Mouse (Mus musculus): ENCODE data around the gene Pde6g. TPM values are rescaled to one million over a fixed set of nuclear protein-coding genes. Genes with fewer than 3 reads are reported as not detected.

The Pde6g gene
- 0.32 TPM in 1 of 2 replicates, not detected in the other for polyA plus RNA-seq (2015; fragmentation: Nextera tagmentation; extraction: Ambion mirVana)

- Histone ChIP-seq H3K27ac (ENCODE audit: low read length) (no peak within 1 kb of the TSS), H3K36me3 (ENCODE audit: control insufficient read depth, insufficient read depth) (no peaks in the 10 kb centered on the region), H3K4me1 (replicated peaks; ENCODE audit: control insufficient read depth, insufficient read depth, low read length) (peaks cover 10% of the 10 kb centered on the region), H3K4me2 (ENCODE audit: low read length) (no peak within 1 kb of the TSS), H3K27me3 (replicated peaks; ENCODE audit: control insufficient read depth, insufficient read depth, low read length) (no peaks in the 10 kb centered on the region), H3K4me3 (replicated peaks; ENCODE audit: low read length) (no peak within 1 kb of the TSS), H3K9me3 (ENCODE audit: control insufficient read depth, low read length) (no peaks in the 10 kb centered on the region), H3K9ac (replicated peaks; ENCODE audit: low read depth, low read length) (no peak within 1 kb of the TSS)
- no peak for ATAC-seq
- 93% methylated on average over 4 of the region's 4 CpGs for WGBS
Observed at GRCm38 (mm10) chr11:120453306-120453705, at the start of gene Pde6g. Gene Pde6g (minus strand): TSS chr11:120453500.

- Histone ChIP-seq H3K9me3 (ENCODE audit: control insufficient read depth, low read length) (no peaks in the 10 kb centered on the region), H3K27me3 (replicated peaks; ENCODE audit: control insufficient read depth, insufficient read depth, low read length) (no peaks in the 10 kb centered on the region), H3K27ac (ENCODE audit: low read length) (no peak overlapping the region), H3K4me3 (replicated peaks; ENCODE audit: low read length) (no peak overlapping the region), H3K4me2 (ENCODE audit: low read length) (no peak overlapping the region), H3K36me3 (ENCODE audit: control insufficient read depth, insufficient read depth) (0 out of 2 replicates have a peak, but pooled peaks cover 4% of the 10 kb centered on the region), H3K4me1 (replicated peaks; ENCODE audit: control insufficient read depth, insufficient read depth, low read length) (no peaks in the 10 kb centered on the region), H3K9ac (replicated peaks; ENCODE audit: low read depth, low read length) (no peak overlapping the region)
- WGBS: 84% methylated on average over 4 of the region's 4 CpGs
- no peak for ATAC-seq
Observed at GRCm38 (mm10) chr11:120501701-120502100, 48.4 kb upstream of the Pde6g start.

- no peak overlapping the region for H3K27ac ChIP-seq (ENCODE audit: low read length)
- no peak overlapping the region for H3K9ac ChIP-seq (replicated peaks; ENCODE audit: low read depth, low read length)
- no peak overlapping the region for H3K4me2 ChIP-seq (ENCODE audit: low read length)
- no peak overlapping the region for H3K4me3 ChIP-seq (replicated peaks; ENCODE audit: low read length)
- no peak for ATAC-seq
- no peaks in the 10 kb centered on the region for H3K9me3 ChIP-seq (ENCODE audit: control insufficient read depth, low read length)
- H3K36me3 ChIP-seq (ENCODE audit: control insufficient read depth, insufficient read depth): 0 out of 2 replicates have a peak, but pooled peaks cover 4% of the 10 kb centered on the region
- H3K4me1 ChIP-seq (replicated peaks; ENCODE audit: control insufficient read depth, insufficient read depth, low read length): no peaks in the 10 kb centered on the region
- H3K27me3 ChIP-seq (replicated peaks; ENCODE audit: control insufficient read depth, insufficient read depth, low read length): no peaks in the 10 kb centered on the region
- WGBS: 73% methylated on average over 6 of the region's 6 CpGs
Observed at GRCm38 (mm10) chr11:120501018-120501417, 47.7 kb upstream of the Pde6g start.

- H3K9ac ChIP-seq (replicated peaks; ENCODE audit: low read depth, low read length): no peak overlapping the region
- 0 out of 2 replicates have a peak, but pooled peaks cover 4% of the 10 kb centered on the region for H3K36me3 ChIP-seq (ENCODE audit: control insufficient read depth, insufficient read depth)
- H3K4me3 ChIP-seq (replicated peaks; ENCODE audit: low read length): no peak overlapping the region
- H3K27me3 ChIP-seq (replicated peaks; ENCODE audit: control insufficient read depth, insufficient read depth, low read length): no peaks in the 10 kb centered on the region
- no peak overlapping the region for H3K4me2 ChIP-seq (ENCODE audit: low read length)
- H3K4me1 ChIP-seq (replicated peaks; ENCODE audit: control insufficient read depth, insufficient read depth, low read length): no peaks in the 10 kb centered on the region
- no peak for ATAC-seq
- WGBS: 24% methylated on average over 3 of the region's 3 CpGs
- no peak overlapping the region for H3K27ac ChIP-seq (ENCODE audit: low read length)
- no peaks in the 10 kb centered on the region for H3K9me3 ChIP-seq (ENCODE audit: control insufficient read depth, low read length)
Observed at GRCm38 (mm10) chr11:120500357-120500756, 47.1 kb upstream of the Pde6g start.

GRCm38 (mm10) chr11:120499894-120500293, 46.6 kb upstream of the Pde6g start:
- H3K36me3 ChIP-seq (ENCODE audit: control insufficient read depth, insufficient read depth): 0 out of 2 replicates have a peak, but pooled peaks cover 4% of the 10 kb centered on the region
- H3K27ac ChIP-seq (ENCODE audit: low read length): no peak overlapping the region
- no peaks in the 10 kb centered on the region for H3K4me1 ChIP-seq (replicated peaks; ENCODE audit: control insufficient read depth, insufficient read depth, low read length)
- H3K4me2 ChIP-seq (ENCODE audit: low read length): no peak overlapping the region
- no peak overlapping the region for H3K4me3 ChIP-seq (replicated peaks; ENCODE audit: low read length)
- H3K9ac ChIP-seq (replicated peaks; ENCODE audit: low read depth, low read length): no peak overlapping the region
- ATAC-seq: no peak
- 85% methylated on average over 6 of the region's 6 CpGs for WGBS
- H3K9me3 ChIP-seq (ENCODE audit: control insufficient read depth, low read length): no peaks in the 10 kb centered on the region
- H3K27me3 ChIP-seq (replicated peaks; ENCODE audit: control insufficient read depth, insufficient read depth, low read length): no peaks in the 10 kb centered on the region

GRCm38 (mm10) chr11:120498891-120499290, 45.6 kb upstream of the Pde6g start:
- Histone ChIP-seq H3K27ac (ENCODE audit: low read length) (no peak overlapping the region), H3K9me3 (ENCODE audit: control insufficient read depth, low read length) (no peaks in the 10 kb centered on the region), H3K36me3 (ENCODE audit: control insufficient read depth, insufficient read depth) (0 out of 2 replicates have a peak, but pooled peaks cover 4% of the 10 kb centered on the region), H3K4me3 (replicated peaks; ENCODE audit: low read length) (no peak overlapping the region), H3K4me1 (replicated peaks; ENCODE audit: control insufficient read depth, insufficient read depth, low read length) (no peaks in the 10 kb centered on the region), H3K27me3 (replicated peaks; ENCODE audit: control insufficient read depth, insufficient read depth, low read length) (no peaks in the 10 kb centered on the region), H3K9ac (replicated peaks; ENCODE audit: low read depth, low read length) (no peak overlapping the region), H3K4me2 (ENCODE audit: low read length) (no peak overlapping the region)
- ATAC-seq: no peak
- WGBS: 97% methylated on average over 5 of the region's 5 CpGs

GRCm38 (mm10) chr11:120498226-120498625, 44.9 kb upstream of the Pde6g start:
- H3K9me3 ChIP-seq (ENCODE audit: control insufficient read depth, low read length): no peaks in the 10 kb centered on the region
- 89% methylated on average over 12 of the region's 12 CpGs for WGBS
- H3K4me3 ChIP-seq (replicated peaks; ENCODE audit: low read length): no peak overlapping the region
- H3K36me3 ChIP-seq (ENCODE audit: control insufficient read depth, insufficient read depth): 0 out of 2 replicates have a peak, but pooled peaks cover 4% of the 10 kb centered on the region
- no peaks in the 10 kb centered on the region for H3K27me3 ChIP-seq (replicated peaks; ENCODE audit: control insufficient read depth, insufficient read depth, low read length)
- no peak overlapping the region for H3K27ac ChIP-seq (ENCODE audit: low read length)
- ATAC-seq: no peak
- H3K4me1 ChIP-seq (replicated peaks; ENCODE audit: control insufficient read depth, insufficient read depth, low read length): peaks cover 4% of the 10 kb centered on the region
- no peak overlapping the region for H3K4me2 ChIP-seq (ENCODE audit: low read length)
- H3K9ac ChIP-seq (replicated peaks; ENCODE audit: low read depth, low read length): no peak overlapping the region

GRCm38 (mm10) chr11:120497436-120497835, 44.1 kb upstream of the Pde6g start:
- WGBS: 91% methylated on average over 3 of the region's 3 CpGs
- Histone ChIP-seq H3K9ac (replicated peaks; ENCODE audit: low read depth, low read length) (no peak overlapping the region), H3K9me3 (ENCODE audit: control insufficient read depth, low read length) (no peaks in the 10 kb centered on the region), H3K4me1 (replicated peaks; ENCODE audit: control insufficient read depth, insufficient read depth, low read length) (peaks cover 12% of the 10 kb centered on the region), H3K4me3 (replicated peaks; ENCODE audit: low read length) (no peak overlapping the region), H3K27ac (ENCODE audit: low read length) (no peak overlapping the region), H3K36me3 (ENCODE audit: control insufficient read depth, insufficient read depth) (0 out of 2 replicates have a peak, but pooled peaks cover 4% of the 10 kb centered on the region), H3K27me3 (replicated peaks; ENCODE audit: control insufficient read depth, insufficient read depth, low read length) (no peaks in the 10 kb centered on the region), H3K4me2 (ENCODE audit: low read length) (no peak overlapping the region)
- no peak for ATAC-seq

- H3K36me3 ChIP-seq (ENCODE audit: control insufficient read depth, insufficient read depth): 0 out of 2 replicates have a peak, but pooled peaks cover 4% of the 10 kb centered on the region
- 88% methylated on average over 3 of the region's 3 CpGs for WGBS
- no peak overlapping the region for H3K4me2 ChIP-seq (ENCODE audit: low read length)
- H3K27me3 ChIP-seq (replicated peaks; ENCODE audit: control insufficient read depth, insufficient read depth, low read length): no peaks in the 10 kb centered on the region
- ATAC-seq: no peak
- H3K4me1 ChIP-seq (replicated peaks; ENCODE audit: control insufficient read depth, insufficient read depth, low read length): peaks cover 27% of the 10 kb centered on the region
- H3K27ac ChIP-seq (ENCODE audit: low read length): no peak overlapping the region
- H3K9me3 ChIP-seq (ENCODE audit: control insufficient read depth, low read length): no peaks in the 10 kb centered on the region
- H3K9ac ChIP-seq (replicated peaks; ENCODE audit: low read depth, low read length): no peak overlapping the region; the same call in 1 of the 2 replicates
- no peak overlapping the region for H3K4me3 ChIP-seq (replicated peaks; ENCODE audit: low read length)
Observed at GRCm38 (mm10) chr11:120493911-120494310, 40.6 kb upstream of the Pde6g start.

- peak overlapping the region; percentile 90 for H3K4me3 ChIP-seq (replicated peaks; ENCODE audit: low read length)
- no peaks in the 10 kb centered on the region for H3K9me3 ChIP-seq (ENCODE audit: control insufficient read depth, low read length)
- ATAC-seq: no peak
- H3K36me3 ChIP-seq (ENCODE audit: control insufficient read depth, insufficient read depth): 0 out of 2 replicates have a peak, but pooled peaks cover 2% of the 10 kb centered on the region
- 38% methylated on average over 3 of the region's 3 CpGs for WGBS
- H3K27ac ChIP-seq (ENCODE audit: low read length): no peak overlapping the region; the same call in 1 of the 2 replicates
- no peaks in the 10 kb centered on the region for H3K27me3 ChIP-seq (replicated peaks; ENCODE audit: control insufficient read depth, insufficient read depth, low read length)
- H3K4me1 ChIP-seq (replicated peaks; ENCODE audit: control insufficient read depth, insufficient read depth, low read length): peaks cover 27% of the 10 kb centered on the region
- H3K9ac ChIP-seq (replicated peaks; ENCODE audit: low read depth, low read length): peak overlapping the region; percentile 77
- peak overlapping the region; percentile 92 for H3K4me2 ChIP-seq (ENCODE audit: low read length)
Observed at GRCm38 (mm10) chr11:120493351-120493750, 40.1 kb upstream of the Pde6g start.

Measured in forebrain, embryonic 16.5 days (tissue).